Mouse (Mus musculus): ENCODE measurements at regions not wholly inside any gene's neighbourhood (a gene's known extent, or its start where the extent isn't known, plus 50 kb on each side); places are given as distances from the start of the nearest gene placed in this dataset.
A peak's percentile ranks its signal among the peaks of the same experiment; 100 is the strongest.

- H3K36me3 ChIP-seq (replicated peaks; ENCODE audit: low read length) = peaks cover 8% of the 10 kb centered on the region
- H3K9me3 ChIP-seq = peaks cover 23% of the 10 kb centered on the region
These were observed 109.4 kb upstream of the Pmepa1 start for GRCm38 (mm10) chr2:173385722-173386141.

GRCm38 (mm10) chr2:173388140-173388539, 111.8 kb upstream of the Pmepa1 start:
- Histone ChIP-seq H3K4me3 (replicated peaks) (no peak overlapping the region), H3K9me3 (peaks cover 30% of the 10 kb centered on the region), H3K36me3 (replicated peaks; ENCODE audit: low read length) (peaks cover 12% of the 10 kb centered on the region), H3K27me3 (replicated peaks) (no peaks in the 10 kb centered on the region), H3K4me1 (peaks cover 53% of the 10 kb centered on the region)
- no peak for TF ChIP-seq FLI1 (IDR thresholded peaks at IDR 0.05; ENCODE audit: low read length)
- TF ChIP-seq GATA1 (IDR thresholded peaks at IDR 0.05; ENCODE audit: borderline replicate concordance, low read length) = no peak

More at GRCm38 (mm10) chr2:173385722-173386141, 109.4 kb upstream of the Pmepa1 start:
- TF ChIP-seq GATA1 (IDR thresholded peaks at IDR 0.05; ENCODE audit: borderline replicate concordance, low read length) = no peak
- no peak for TF ChIP-seq FLI1 (IDR thresholded peaks at IDR 0.05; ENCODE audit: low read length)
- no peaks in the 10 kb centered on the region for H3K27me3 ChIP-seq (replicated peaks)
- peaks cover 76% of the 10 kb centered on the region for H3K4me1 ChIP-seq
- H3K4me3 ChIP-seq (replicated peaks) = no peak overlapping the region

- Histone ChIP-seq H3K27me3 (replicated peaks) (no peaks in the 10 kb centered on the region), H3K36me3 (replicated peaks; ENCODE audit: low read length) (peaks cover 12% of the 10 kb centered on the region), H3K9me3 (peaks cover 28% of the 10 kb centered on the region), H3K4me3 (replicated peaks) (no peak overlapping the region), H3K4me1 (peaks cover 33% of the 10 kb centered on the region)
- TF ChIP-seq GATA1 (IDR thresholded peaks at IDR 0.05; ENCODE audit: borderline replicate concordance, low read length) (no peak), FLI1 (IDR thresholded peaks at IDR 0.05; ENCODE audit: low read length) (no peak)
These were observed 116.4 kb upstream of the Pmepa1 start for GRCm38 (mm10) chr2:173392557-173393323.

- H3K9me3 ChIP-seq = peaks cover 28% of the 10 kb centered on the region
- H3K27me3 ChIP-seq (replicated peaks) = no peaks in the 10 kb centered on the region
- TF ChIP-seq FLI1 (IDR thresholded peaks at IDR 0.05; ENCODE audit: low read length) (no peak), GATA1 (IDR thresholded peaks at IDR 0.05; ENCODE audit: borderline replicate concordance, low read length) (no peak)
- no peak overlapping the region for H3K4me3 ChIP-seq (replicated peaks)
- H3K4me1 ChIP-seq = peaks cover 28% of the 10 kb centered on the region
- peaks cover 15% of the 10 kb centered on the region for H3K36me3 ChIP-seq (replicated peaks; ENCODE audit: low read length)
These were observed 116.9 kb upstream of the Pmepa1 start for GRCm38 (mm10) chr2:173393324-173393592.

GRCm38 (mm10) chr2:173395526-173395925, 119.2 kb upstream of the Pmepa1 start:
- peaks cover 27% of the 10 kb centered on the region for H3K36me3 ChIP-seq (replicated peaks; ENCODE audit: low read length)
- TF ChIP-seq GATA1 (IDR thresholded peaks at IDR 0.05; ENCODE audit: borderline replicate concordance, low read length) (no peak), FLI1 (IDR thresholded peaks at IDR 0.05; ENCODE audit: low read length) (no peak)
- no peak overlapping the region for H3K4me3 ChIP-seq (replicated peaks)
- H3K27me3 ChIP-seq (replicated peaks) = no peaks in the 10 kb centered on the region
- peaks cover 40% of the 10 kb centered on the region for H3K9me3 ChIP-seq
- H3K4me1 ChIP-seq = peaks cover 28% of the 10 kb centered on the region

- Histone ChIP-seq H3K9me3 (peaks cover 48% of the 10 kb centered on the region), H3K36me3 (replicated peaks; ENCODE audit: low read length) (peaks cover 28% of the 10 kb centered on the region)
- TF ChIP-seq GATA1 (IDR thresholded peaks at IDR 0.05; ENCODE audit: borderline replicate concordance, low read length) (no peak), FLI1 (IDR thresholded peaks at IDR 0.05; ENCODE audit: low read length) (no peak)
These were observed 121.6 kb upstream of the Pmepa1 start for GRCm38 (mm10) chr2:173397846-173398331.

GRCm38 (mm10) chr2:173405629-173406028, 116.8 kb upstream of the 1700021F07Rik start:
- TF ChIP-seq FLI1 (IDR thresholded peaks at IDR 0.05; ENCODE audit: low read length) = no peak
- TF ChIP-seq GATA1 (IDR thresholded peaks at IDR 0.05; ENCODE audit: borderline replicate concordance, low read length) = no peak
- H3K4me1 ChIP-seq = peaks cover 70% of the 10 kb centered on the region
- peaks cover 7% of the 10 kb centered on the region for H3K36me3 ChIP-seq (replicated peaks; ENCODE audit: low read length)
- no peaks in the 10 kb centered on the region for H3K27me3 ChIP-seq (replicated peaks)
- H3K4me3 ChIP-seq (replicated peaks) = no peak overlapping the region
- peaks cover 16% of the 10 kb centered on the region for H3K9me3 ChIP-seq

More at GRCm38 (mm10) chr2:173397846-173398331, 121.6 kb upstream of the Pmepa1 start:
- no peaks in the 10 kb centered on the region for H3K27me3 ChIP-seq (replicated peaks)
- peaks cover 32% of the 10 kb centered on the region for H3K4me1 ChIP-seq
- H3K4me3 ChIP-seq (replicated peaks) = no peak overlapping the region

GRCm38 (mm10) chr2:173406344-173407094, 115.9 kb upstream of the 1700021F07Rik start:
- TF ChIP-seq FLI1 (IDR thresholded peaks at IDR 0.05; ENCODE audit: low read length) (no peak), GATA1 (IDR thresholded peaks at IDR 0.05; ENCODE audit: borderline replicate concordance, low read length) (no peak)
- Histone ChIP-seq H3K4me3 (replicated peaks) (no peak overlapping the region), H3K27me3 (replicated peaks) (no peaks in the 10 kb centered on the region), H3K36me3 (replicated peaks; ENCODE audit: low read length) (peaks cover 7% of the 10 kb centered on the region), H3K4me1 (peaks cover 79% of the 10 kb centered on the region), H3K9me3 (peaks cover 7% of the 10 kb centered on the region)

GRCm38 (mm10) chr2:173407133-173407532, 115.3 kb upstream of the 1700021F07Rik start:
- Histone ChIP-seq H3K9me3 (peaks cover 1% of the 10 kb centered on the region), H3K4me1 (peaks cover 80% of the 10 kb centered on the region)
- TF ChIP-seq GATA1 (IDR thresholded peaks at IDR 0.05; ENCODE audit: borderline replicate concordance, low read length) (no peak), FLI1 (IDR thresholded peaks at IDR 0.05; ENCODE audit: low read length) (no peak)

GRCm38 (mm10) chr2:173408681-173409081, 113.7 kb upstream of the 1700021F07Rik start:
- Histone ChIP-seq H3K9me3 (no peaks in the 10 kb centered on the region), H3K27me3 (replicated peaks) (no peaks in the 10 kb centered on the region), H3K4me1 (peaks cover 84% of the 10 kb centered on the region), H3K36me3 (replicated peaks; ENCODE audit: low read length) (no peaks in the 10 kb centered on the region), H3K4me3 (replicated peaks) (peak overlapping the region; percentile 40)
- no peak for TF ChIP-seq FLI1 (IDR thresholded peaks at IDR 0.05; ENCODE audit: low read length)
- no peak for TF ChIP-seq GATA1 (IDR thresholded peaks at IDR 0.05; ENCODE audit: borderline replicate concordance, low read length)

More at GRCm38 (mm10) chr2:173407133-173407532, 115.3 kb upstream of the 1700021F07Rik start:
- no peaks in the 10 kb centered on the region for H3K27me3 ChIP-seq (replicated peaks)
- peaks cover under 1% of the 10 kb centered on the region for H3K36me3 ChIP-seq (replicated peaks; ENCODE audit: low read length)
- H3K4me3 ChIP-seq (replicated peaks) = no peak overlapping the region
